Mouse (Mus musculus): Measurements from ENCODE around the gene Awat2. TPM values are rescaled to one million over a fixed set of nuclear protein-coding genes. Genes with fewer than 3 reads are reported as not detected.
"Not testable (repeated sequence)": the region's sequence is repeated elsewhere in the genome, so short reads cannot be mapped to it uniquely, and the experiment has no call there.

Awat2 gene
- polyA plus RNA-seq (2015; fragmentation: Nextera tagmentation; extraction: Ambion mirVana) = 0.09 and 0.10 TPM in 2 replicates

GRCm38 (mm10) chrX:100442617-100443016 lies at the start of gene Awat2:
Gene Awat2, minus strand, starts transcription at chrX:100442717.
- WGBS = 84% methylated on average over 2 of the region's 2 CpGs

GRCm38 (mm10) chrX:100480317-100480716 lies 37.8 kb upstream of the Awat2 start:
- Histone ChIP-seq H3K27ac (ENCODE audit: low read depth, low read length) (no peak overlapping the region), H3K36me3 (ENCODE audit: control insufficient read depth, insufficient read depth, low read length) (no peaks in the 10 kb centered on the region), H3K9me3 (ENCODE audit: control insufficient read depth, low read length) (no peaks in the 10 kb centered on the region), H3K9ac (ENCODE audit: low read depth, low read length) (no peak overlapping the region), H3K4me1 (ENCODE audit: control insufficient read depth, insufficient read depth, low read depth, low read length) (no peaks in the 10 kb centered on the region), H3K27me3 (replicated peaks; ENCODE audit: control insufficient read depth, insufficient read depth, low read length) (no peaks in the 10 kb centered on the region), H3K4me3 (ENCODE audit: low read length) (no peak overlapping the region), H3K4me2 (ENCODE audit: low read length) (no peak overlapping the region)
- ATAC-seq = peak; percentile 94
- WGBS = 36% methylated on average over 3 of the region's 3 CpGs

More at GRCm38 (mm10) chrX:100442617-100443016, at the start of gene Awat2:
- H3K4me1 ChIP-seq (ENCODE audit: control insufficient read depth, insufficient read depth, low read depth, low read length); H3K4me3 ChIP-seq (ENCODE audit: low read length); H3K4me2 ChIP-seq (ENCODE audit: low read length); H3K9ac ChIP-seq (ENCODE audit: low read depth, low read length); H3K36me3 ChIP-seq (ENCODE audit: control insufficient read depth, insufficient read depth, low read length); ATAC-seq; H3K9me3 ChIP-seq (ENCODE audit: control insufficient read depth, low read length); H3K27ac ChIP-seq (ENCODE audit: low read depth, low read length); H3K27me3 ChIP-seq (replicated peaks; ENCODE audit: control insufficient read depth, insufficient read depth, low read length): not testable (repeated sequence)

- Histone ChIP-seq H3K9ac (ENCODE audit: low read depth, low read length) (no peak overlapping the region), H3K4me3 (ENCODE audit: low read length) (no peak overlapping the region), H3K36me3 (ENCODE audit: control insufficient read depth, insufficient read depth, low read length) (no peaks in the 10 kb centered on the region), H3K9me3 (ENCODE audit: control insufficient read depth, low read length) (no peaks in the 10 kb centered on the region), H3K4me1 (ENCODE audit: control insufficient read depth, insufficient read depth, low read depth, low read length) (no peaks in the 10 kb centered on the region), H3K27ac (ENCODE audit: low read depth, low read length) (no peak overlapping the region), H3K27me3 (replicated peaks; ENCODE audit: control insufficient read depth, insufficient read depth, low read length) (no peaks in the 10 kb centered on the region), H3K4me2 (ENCODE audit: low read length) (no peak overlapping the region)
- ATAC-seq = no peak
- 72% methylated on average over 4 of the region's 4 CpGs for WGBS
Observed at GRCm38 (mm10) chrX:100475569-100476223, 33.2 kb upstream of the Awat2 start.

GRCm38 (mm10) chrX:100471491-100471890 lies 29.0 kb upstream of the Awat2 start:
- Histone ChIP-seq H3K4me1 (ENCODE audit: control insufficient read depth, insufficient read depth, low read depth, low read length) (no peaks in the 10 kb centered on the region), H3K36me3 (ENCODE audit: control insufficient read depth, insufficient read depth, low read length) (no peaks in the 10 kb centered on the region), H3K4me3 (ENCODE audit: low read length) (no peak overlapping the region), H3K9me3 (ENCODE audit: control insufficient read depth, low read length) (no peaks in the 10 kb centered on the region), H3K4me2 (ENCODE audit: low read length) (no peak overlapping the region), H3K9ac (ENCODE audit: low read depth, low read length) (no peak overlapping the region), H3K27me3 (replicated peaks; ENCODE audit: control insufficient read depth, insufficient read depth, low read length) (no peaks in the 10 kb centered on the region; the same call in 1 of the 2 replicates), H3K27ac (ENCODE audit: low read depth, low read length) (no peak overlapping the region)
- WGBS = 84% methylated on average over 3 of the region's 3 CpGs
- ATAC-seq = no peak

- no peaks in the 10 kb centered on the region for H3K9me3 ChIP-seq (ENCODE audit: control insufficient read depth, low read length)
- no peak overlapping the region for H3K9ac ChIP-seq (ENCODE audit: low read depth, low read length)
- no peaks in the 10 kb centered on the region for H3K4me1 ChIP-seq (ENCODE audit: control insufficient read depth, insufficient read depth, low read depth, low read length)
- 89% methylated on average over 3 of the region's 3 CpGs for WGBS
- H3K4me2 ChIP-seq (ENCODE audit: low read length) = no peak overlapping the region
- H3K27me3 ChIP-seq (replicated peaks; ENCODE audit: control insufficient read depth, insufficient read depth, low read length) = no peaks in the 10 kb centered on the region; the same call in 1 of the 2 replicates
- no peak overlapping the region for H3K27ac ChIP-seq (ENCODE audit: low read depth, low read length)
- H3K4me3 ChIP-seq (ENCODE audit: low read length) = no peak overlapping the region
- no peak for ATAC-seq
- no peaks in the 10 kb centered on the region for H3K36me3 ChIP-seq (ENCODE audit: control insufficient read depth, insufficient read depth, low read length)
Observed at GRCm38 (mm10) chrX:100470126-100470525, 27.6 kb upstream of the Awat2 start.

GRCm38 (mm10) chrX:100468047-100468446 lies 25.5 kb upstream of the Awat2 start:
- ATAC-seq = no peak
- Histone ChIP-seq H3K27me3 (replicated peaks; ENCODE audit: control insufficient read depth, insufficient read depth, low read length) (no peaks in the 10 kb centered on the region; the same call in 1 of the 2 replicates), H3K4me1 (ENCODE audit: control insufficient read depth, insufficient read depth, low read depth, low read length) (no peaks in the 10 kb centered on the region), H3K36me3 (ENCODE audit: control insufficient read depth, insufficient read depth, low read length) (no peaks in the 10 kb centered on the region), H3K4me3 (ENCODE audit: low read length) (no peak overlapping the region), H3K9me3 (ENCODE audit: control insufficient read depth, low read length) (no peaks in the 10 kb centered on the region), H3K4me2 (ENCODE audit: low read length) (no peak overlapping the region), H3K27ac (ENCODE audit: low read depth, low read length) (no peak overlapping the region), H3K9ac (ENCODE audit: low read depth, low read length) (no peak overlapping the region)
- 77% methylated on average over 4 of the region's 4 CpGs for WGBS

- no peak overlapping the region for H3K4me3 ChIP-seq (ENCODE audit: low read length)
- H3K4me2 ChIP-seq (ENCODE audit: low read length) = no peak overlapping the region
- no peak for ATAC-seq
- H3K9me3 ChIP-seq (ENCODE audit: control insufficient read depth, low read length) = no peaks in the 10 kb centered on the region
- H3K9ac ChIP-seq (ENCODE audit: low read depth, low read length) = no peak overlapping the region
- WGBS = 86% methylated on average over 7 of the region's 7 CpGs
- no peaks in the 10 kb centered on the region for H3K4me1 ChIP-seq (ENCODE audit: control insufficient read depth, insufficient read depth, low read depth, low read length)
- H3K36me3 ChIP-seq (ENCODE audit: control insufficient read depth, insufficient read depth, low read length) = no peaks in the 10 kb centered on the region
- no peaks in the 10 kb centered on the region; the same call in 1 of the 2 replicates for H3K27me3 ChIP-seq (replicated peaks; ENCODE audit: control insufficient read depth, insufficient read depth, low read length)
- no peak overlapping the region for H3K27ac ChIP-seq (ENCODE audit: low read depth, low read length)
Observed at GRCm38 (mm10) chrX:100443532-100443931, 1.0 kb upstream of the Awat2 start.

GRCm38 (mm10) chrX:100432311-100432710 lies 10.2 kb downstream of the Awat2 start:
- H3K4me1 ChIP-seq (ENCODE audit: control insufficient read depth, insufficient read depth, low read depth, low read length) = no peaks in the 10 kb centered on the region

GRCm38 (mm10) chrX:100428693-100429092 lies 13.8 kb downstream of the Awat2 start, which contains the start of gene Otud6a:
Gene Otud6a, plus strand, starts transcription at chrX:100429013.
- H3K27me3 ChIP-seq (replicated peaks; ENCODE audit: control insufficient read depth, insufficient read depth, low read length) = peaks cover 4% of the 10 kb centered on the region; the same call in 1 of the 2 replicates
- no peak within 1 kb of the TSS for H3K4me2 ChIP-seq (ENCODE audit: low read length)
- H3K9ac ChIP-seq (ENCODE audit: low read depth, low read length) = no peak within 1 kb of the TSS
- H3K36me3 ChIP-seq (ENCODE audit: control insufficient read depth, insufficient read depth, low read length) = no peaks in the 10 kb centered on the region
- 0 out of 2 replicates have a peak, but pooled peaks cover 2% of the 10 kb centered on the region for H3K9me3 ChIP-seq (ENCODE audit: control insufficient read depth, low read length)
- no peaks in the 10 kb centered on the region for H3K4me1 ChIP-seq (ENCODE audit: control insufficient read depth, insufficient read depth, low read depth, low read length)
- no peak within 1 kb of the TSS for H3K4me3 ChIP-seq (ENCODE audit: low read length)
- 94% methylated on average over 21 of the region's 21 CpGs for WGBS
- no peak within 1 kb of the TSS for H3K27ac ChIP-seq (ENCODE audit: low read depth, low read length)
- no peak for ATAC-seq

More at GRCm38 (mm10) chrX:100432311-100432710, 10.2 kb downstream of the Awat2 start:
- peaks cover 8% of the 10 kb centered on the region for H3K27me3 ChIP-seq (replicated peaks; ENCODE audit: control insufficient read depth, insufficient read depth, low read length)
- no peak overlapping the region for H3K4me2 ChIP-seq (ENCODE audit: low read length)
- H3K4me3 ChIP-seq (ENCODE audit: low read length) = no peak overlapping the region
- 0 out of 2 replicates have a peak, but pooled peaks cover 2% of the 10 kb centered on the region for H3K9me3 ChIP-seq (ENCODE audit: control insufficient read depth, low read length)
- no peak overlapping the region for H3K27ac ChIP-seq (ENCODE audit: low read depth, low read length)
- ATAC-seq = no peak
- H3K36me3 ChIP-seq (ENCODE audit: control insufficient read depth, insufficient read depth, low read length) = no peaks in the 10 kb centered on the region
- H3K9ac ChIP-seq (ENCODE audit: low read depth, low read length) = no peak overlapping the region
- 73% methylated on average over 3 of the region's 3 CpGs for WGBS

All from hindbrain, embryonic 16.5 days (tissue).